Mouse (Mus musculus) CH12.LX (cell line): ENCODE results near the gene Sec1. TPM values are rescaled to one million over a fixed set of nuclear protein-coding genes. Genes with fewer than 3 reads are reported as not detected.

Experiments
- DNase-seq: peaks from one replicate; pipeline ENCODE4 v3.0.0-alpha.2; 2013; ENCODE audit errors: extremely low read depth
- H3K27ac ChIP-seq: 2 replicates; pipeline ENCODE4 v1.5.1; 2012; ENCODE audit warnings: low read depth, mild to moderate bottlenecking, control low read depth, moderate library complexity; ENCODE audit not compliant: insufficient read depth
- H3K27me3 ChIP-seq: replicated peaks from 2 replicates; pipeline ENCODE3; 2012; ENCODE audit warnings: inconsistent platforms
- H3K36me3 ChIP-seq, 2 experiments: replicated peaks in 1 of 2; 2 replicates each; pipeline versions ENCODE3 to v1.6.1; 2012; ENCODE audit warnings: inconsistent platforms in 1 of 2, low read length in 1 of 2, mild to moderate bottlenecking in 1 of 2, mixed read lengths in 1 of 2, moderate library complexity in 1 of 2; ENCODE audit not compliant: control insufficient read depth in 1 of 2, insufficient read depth in 1 of 2
- H3K4me1 ChIP-seq, 2 experiments: 2 replicates each; pipeline ENCODE4 v1.6.1; 2012; ENCODE audit warnings: inconsistent platforms in 1 of 2, moderate library complexity in 1 of 2; ENCODE audit not compliant: insufficient read depth in 2 of 2, control insufficient read depth in 1 of 2
- H3K4me2 ChIP-seq: 2 replicates; pipeline ENCODE4 v1.6.1; 2012; ENCODE audit warnings: low read depth, mild to moderate bottlenecking, control low read depth; ENCODE audit not compliant: poor library complexity, insufficient read depth, severe bottlenecking
- H3K4me3 ChIP-seq, 3 experiments: fragments of 150-350 bp in 1 of 3; sonication (generic) in 1 of 3; replicated peaks in 1 of 3; 2 replicates each; pipeline versions ENCODE3 to v1.5.1; 2011 to 2012; ENCODE audit warnings: low read depth in 2 of 3, low read length in 2 of 3, mild to moderate bottlenecking in 2 of 3, moderate library complexity in 2 of 3, control low read depth in 1 of 3, improper control_type of control experiment in 1 of 3, inconsistent platforms in 1 of 3, mixed read lengths in 1 of 3; ENCODE audit not compliant: poor library complexity in 1 of 3
- H3K79me2 ChIP-seq: replicated peaks from 2 replicates; pipeline ENCODE4 v1.6.1; 2012; ENCODE audit warnings: mild to moderate bottlenecking, moderate library complexity; ENCODE audit not compliant: control insufficient read depth, poor library complexity, insufficient read depth, severe bottlenecking; ENCODE audit errors: extremely low read depth
- H3K9ac ChIP-seq: 2 replicates; pipeline ENCODE4 v1.6.1; 2012; ENCODE audit warnings: low read depth, mild to moderate bottlenecking, control low read depth, moderate library complexity; ENCODE audit not compliant: insufficient read depth
- H3K9me3 ChIP-seq: replicated peaks from 2 replicates; pipeline ENCODE3; 2012; ENCODE audit warnings: low read length, inconsistent platforms, mixed read lengths
- CHD1 ChIP-seq: IDR thresholded peaks from 2 replicates; pipeline ENCODE4 v1.6.1; 2012; ENCODE audit warnings: low read depth, low read length, improper control_type of control experiment, inconsistent platforms
- CHD2 ChIP-seq: IDR thresholded peaks from 2 replicates; pipeline ENCODE4 v1.6.1; 2011; ENCODE audit warnings: low read length, improper control_type of control experiment
- EP300 ChIP-seq: IDR thresholded peaks from 2 replicates; pipeline ENCODE4 v1.6.1; 2011; ENCODE audit warnings: low read length, improper control_type of control experiment
- GABPA ChIP-seq: IDR thresholded peaks from 2 replicates; pipeline ENCODE4 v1.6.1; 2012; ENCODE audit warnings: low read depth, low read length, improper control_type of control experiment, inconsistent platforms; ENCODE audit not compliant: insufficient replicate concordance
- HCFC1 ChIP-seq: IDR thresholded peaks from 2 replicates; pipeline ENCODE4 v1.6.1; 2012; ENCODE audit warnings: low read depth, mild to moderate bottlenecking, inconsistent platforms, low read length, improper control_type of control experiment
- JUN ChIP-seq: IDR thresholded peaks from 2 replicates; pipeline ENCODE4 v1.6.1; 2011; ENCODE audit warnings: low read depth, mild to moderate bottlenecking, low read length, improper control_type of control experiment, moderate library complexity; ENCODE audit not compliant: insufficient read depth
- JUND ChIP-seq: conservative IDR thresholded peaks from 2 replicates; pipeline ENCODE4 v1.6.1; 2011; ENCODE audit warnings: low read depth, low read length, improper control_type of control experiment
- KAT2A ChIP-seq: IDR thresholded peaks from 2 replicates; pipeline ENCODE4 v1.6.1; 2012; ENCODE audit warnings: low read length, improper control_type of control experiment, inconsistent platforms; ENCODE audit not compliant: insufficient replicate concordance
- MAFK ChIP-seq: IDR thresholded peaks from 2 replicates; pipeline ENCODE4 v1.6.1; 2011; ENCODE audit warnings: low read length, improper control_type of control experiment; ENCODE audit not compliant: insufficient replicate concordance
- NRF1 ChIP-seq: IDR thresholded peaks from 2 replicates; pipeline ENCODE4 v1.6.1; 2014; ENCODE audit warnings: low read depth, mild to moderate bottlenecking, inconsistent platforms, low read length, improper control_type of control experiment, moderate library complexity
- POLR2A ChIP-seq: IDR thresholded peaks from 2 replicates; pipeline ENCODE4 v1.6.1; 2011; ENCODE audit warnings: low read depth, mild to moderate bottlenecking, improper control_type of control experiment, low read length
- POLR2AphosphoS2 ChIP-seq: IDR thresholded peaks from 2 replicates; pipeline ENCODE4 v1.6.1; 2011; ENCODE audit warnings: low read depth, low read length, improper control_type of control experiment
- RAD21 ChIP-seq: IDR thresholded peaks from 2 replicates; pipeline ENCODE4 v1.6.1; 2011; ENCODE audit warnings: low read depth, mild to moderate bottlenecking, low read length, improper control_type of control experiment, moderate library complexity
- TBP ChIP-seq: conservative IDR thresholded peaks from 2 replicates; pipeline ENCODE4 v1.6.1; 2011; ENCODE audit warnings: low read depth, low read length, improper control_type of control experiment
- TCF12 ChIP-seq: IDR thresholded peaks from 2 replicates; pipeline ENCODE4 v1.6.1; 2014; ENCODE audit warnings: low read depth, mild to moderate bottlenecking, inconsistent platforms, low read length, improper control_type of control experiment
- UBTF ChIP-seq: IDR thresholded peaks from 2 replicates; pipeline ENCODE4 v1.6.1; 2012; ENCODE audit warnings: low read depth, mild to moderate bottlenecking, inconsistent platforms, low read length, improper control_type of control experiment, moderate library complexity
- USF2 ChIP-seq: conservative IDR thresholded peaks from 2 replicates; pipeline ENCODE4 v1.6.1; 2011; ENCODE audit warnings: low read depth, low read length, improper control_type of control experiment
- ZMIZ1 ChIP-seq: IDR thresholded peaks from 2 replicates; pipeline ENCODE4 v1.6.1; 2012; ENCODE audit warnings: low read depth, mild to moderate bottlenecking, inconsistent platforms, low read length, improper control_type of control experiment
- dilution Hi-C: fragments of 300-500 bp; cut with MboI; formaldehyde crosslinking; loops from 2 replicates; pipeline ENCODE4 v1.14.3; 2020; ENCODE audit warnings: low sequenced_read_pairs; ENCODE audit not compliant: extremely low pct_unique_long_range_greater_than_20kb, extremely low pct_ligation_motif_present
- in situ Hi-C: fragments of 300-500 bp; cut with MboI; formaldehyde crosslinking; loops from 3 replicates; pipeline ENCODE4 v1.14.3; 2019; ENCODE audit warnings: low sequenced_read_pairs, low pct_ligation_motif_present, low pct_unique_long_range_greater_than_20kb, mixed read lengths
- polyA plus RNA-seq: library from polyadenylated mRNA; unstranded; fragments of >175 nt; gene quantifications from 2 replicates; pipeline ENCODE4 v1.2.1, GENCODE M21; 2012; ENCODE audit warnings: low read depth; ENCODE audit not compliant: insufficient read length
- total RNA-seq, 2 experiments: library from RNA; depleted of rRNA; stranded (reverse); fragments of 300-350 nt in 1 of 2; fragments of >200 nt in 1 of 2; gene quantifications; 2 replicates each; pipeline ENCODE4 v1.2.3; 2012 to 2014

The Sec1 gene
- total and polyA plus RNA-seq, 3 experiments = 0.08 to 0.33 (median 0.26) TPM

- Histone ChIP-seq H3K4me1 (peaks cover 3 to 56% of the 10 kb centered on the region in 2 experiments; a peak in 3 of 4 replicates), H3K27ac (no peak overlapping the region), H3K9ac (no peak overlapping the region), H3K79me2 (no peaks in the 10 kb centered on the region), H3K4me2 (peak overlapping the region; percentile 51; the same call in 1 of the 2 replicates), H3K9me3 (no peaks in the 10 kb centered on the region), H3K27me3 (no peaks in the 10 kb centered on the region), H3K36me3 (no peaks in the 10 kb centered on the region), H3K4me3 (no peak overlapping the region)
- dilution Hi-C loops = no loop called here
- TF ChIP-seq HCFC1 = peak; percentile 99
- TF ChIP-seq CHD2 = no peak
- no peak for TF ChIP-seq CHD1
- peak; percentile 58; the same call in 1 of the 2 replicates for TF ChIP-seq GABPA
- TF ChIP-seq KAT2A = peak; percentile 94; the same call in 1 of the 2 replicates
- TF ChIP-seq RAD21 = no peak
- in situ Hi-C loops = no loop called here
- peak; percentile 79 for DNase-seq
Measured at GRCm38 (mm10) chr7:45700301-45701015, 6.3 kb upstream of the Sec1 start.

- no peaks in the 10 kb centered on the region for H3K27me3 ChIP-seq
- dilution Hi-C loops = no loop called here
- TF ChIP-seq EP300 (no peak), POLR2A (no peak), JUND (no peak), UBTF (no peak), TCF12 (no peak), MAFK (no peak), ZMIZ1 (no peak), USF2 (no peak), NRF1 (no peak), TBP (no peak), JUN (no peak), POLR2AphosphoS2 (no peak)
- peaks cover 6 to 59% of the 10 kb centered on the region in 2 experiments; a peak in 3 of 4 replicates for H3K4me1 ChIP-seq
- peak within 1 kb of the TSS; percentile 51; the same call in 1 of the 2 replicates for H3K4me2 ChIP-seq
- no peak within 1 kb of the TSS for H3K9ac ChIP-seq
- no peaks in the 10 kb centered on the region for H3K36me3 ChIP-seq
- H3K4me3 ChIP-seq = no peak within 1 kb of the TSS
- no peaks in the 10 kb centered on the region for H3K79me2 ChIP-seq
- no peak within 1 kb of the TSS for H3K27ac ChIP-seq
- no peak for DNase-seq
- in situ Hi-C loops = no loop called here
- no peaks in the 10 kb centered on the region for H3K9me3 ChIP-seq
Measured at GRCm38 (mm10) chr7:45699523-45700141, 5.4 kb upstream of the Sec1 start, which contains the start of gene Car11. Car11 (plus strand) TSS chr7:45699843.
